Mouse (Mus musculus) c-Kit-negative CD71-positive TER-119-positive erythroid progenitor cells, embryonic 14.5 days (primary cell): Measurements from ENCODE around the gene Lcn12.

Source experiments
- DNase-seq: peaks from one replicate; pipeline ENCODE4 v3.0.0-alpha.2; 2013; ENCODE audit warnings: low read depth, low spot score

Gene Lcn12

DNA sequence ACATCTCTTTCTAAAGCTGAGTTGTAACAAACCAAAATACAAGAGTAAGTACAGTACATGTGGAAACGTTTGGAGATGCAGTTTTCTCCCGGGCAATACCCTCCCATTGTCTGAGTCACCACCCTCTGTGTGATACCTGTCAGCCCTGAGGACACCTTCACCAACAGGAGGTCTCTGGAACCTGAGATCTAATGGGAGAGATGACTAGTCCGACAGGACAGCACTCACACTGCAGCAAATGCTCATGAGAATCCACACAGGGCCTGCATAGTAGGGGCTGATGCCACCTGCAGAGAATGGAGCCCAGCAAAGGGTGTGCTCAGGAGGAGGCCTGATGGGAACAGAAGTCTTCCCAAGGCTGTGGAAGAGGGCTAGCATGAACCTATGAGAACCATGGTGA, 32.3 kb downstream of the Lcn12 start:
- DNase-seq, result no peak

DNA sequence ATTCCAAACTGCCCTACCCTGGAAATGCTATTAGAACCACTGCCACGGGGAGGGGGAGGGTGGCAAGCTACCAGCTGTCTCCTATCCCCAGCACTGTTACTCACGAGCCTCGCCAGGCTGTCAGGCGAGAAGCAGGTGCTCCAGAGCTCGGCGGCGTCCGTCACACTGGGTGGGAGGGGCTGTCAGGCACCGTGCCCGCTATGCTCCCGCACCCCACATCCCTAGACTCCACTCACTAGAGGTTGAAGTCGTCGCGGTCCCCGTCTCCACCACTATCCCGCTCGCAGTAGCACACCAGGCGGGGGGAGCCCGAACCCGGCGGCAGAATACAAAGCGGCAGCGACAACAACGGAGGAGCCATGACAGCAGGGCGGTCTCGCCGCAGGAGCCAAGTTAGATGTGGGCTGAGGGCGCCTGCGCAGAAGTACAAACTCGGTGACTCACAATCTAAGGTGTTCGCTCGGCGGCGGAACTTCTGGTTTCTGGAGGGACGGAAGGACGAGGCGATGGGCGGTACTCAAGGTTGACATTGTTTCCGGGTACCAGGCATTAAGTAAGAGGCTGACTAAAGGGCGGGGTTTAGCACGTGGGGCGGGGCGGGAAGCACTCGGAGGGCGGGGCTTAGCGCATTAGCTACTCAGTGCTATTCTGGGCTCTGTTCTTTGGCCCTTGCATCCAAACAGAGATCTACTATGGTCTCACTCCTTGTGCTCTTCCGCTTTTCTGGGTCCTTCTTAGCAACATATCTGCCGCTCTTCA, 33.0 kb downstream of the Lcn12 start, which contains the start of gene Paxx:
Paxx (minus strand) TSS at position 544 of the 759 bp plus-strand sequence.
- peak; percentile 82 for DNase-seq

DNA sequence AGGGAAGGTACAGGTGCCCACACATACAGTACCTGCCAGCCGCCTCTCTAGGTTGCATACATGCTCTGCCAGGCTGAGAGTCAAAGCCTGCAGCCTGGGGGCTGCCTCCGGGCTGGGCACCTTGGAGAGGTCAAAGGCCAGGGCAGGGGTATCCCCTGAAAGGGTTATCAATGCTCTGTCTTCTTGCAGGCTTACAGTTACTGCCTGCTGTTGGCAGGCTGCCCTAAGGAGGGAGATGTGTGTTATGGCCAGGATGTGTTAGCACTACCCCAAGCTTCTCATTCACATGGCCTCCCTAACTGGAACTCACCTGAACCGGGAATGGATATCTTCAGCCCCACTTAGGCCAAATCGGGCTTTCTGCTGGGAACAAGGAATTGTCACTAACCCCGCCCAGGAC, 33.6 kb downstream of the Lcn12 start:
- DNase-seq, result no peak

DNA sequence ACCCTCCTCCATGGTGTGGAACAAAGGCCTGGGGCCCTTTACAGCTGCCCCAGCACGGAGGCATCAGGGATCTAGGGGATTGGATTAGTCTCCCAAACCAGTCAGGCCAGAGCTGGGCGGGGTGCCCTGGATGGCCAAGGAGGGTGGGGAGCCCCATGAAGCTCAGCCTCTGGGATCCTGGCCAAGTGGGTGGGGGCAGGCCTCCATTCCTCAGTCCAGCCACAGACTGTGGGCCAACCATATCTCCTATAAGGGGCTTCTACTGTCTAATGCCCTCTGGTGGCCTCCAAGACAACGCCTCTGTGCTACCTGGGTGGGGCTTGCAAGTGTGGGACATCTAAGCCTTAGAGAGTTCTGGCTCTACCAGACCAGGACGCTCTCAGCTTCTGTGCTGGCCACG, 34.8 kb downstream of the Lcn12 start:
- DNase-seq, result no peak

DNA sequence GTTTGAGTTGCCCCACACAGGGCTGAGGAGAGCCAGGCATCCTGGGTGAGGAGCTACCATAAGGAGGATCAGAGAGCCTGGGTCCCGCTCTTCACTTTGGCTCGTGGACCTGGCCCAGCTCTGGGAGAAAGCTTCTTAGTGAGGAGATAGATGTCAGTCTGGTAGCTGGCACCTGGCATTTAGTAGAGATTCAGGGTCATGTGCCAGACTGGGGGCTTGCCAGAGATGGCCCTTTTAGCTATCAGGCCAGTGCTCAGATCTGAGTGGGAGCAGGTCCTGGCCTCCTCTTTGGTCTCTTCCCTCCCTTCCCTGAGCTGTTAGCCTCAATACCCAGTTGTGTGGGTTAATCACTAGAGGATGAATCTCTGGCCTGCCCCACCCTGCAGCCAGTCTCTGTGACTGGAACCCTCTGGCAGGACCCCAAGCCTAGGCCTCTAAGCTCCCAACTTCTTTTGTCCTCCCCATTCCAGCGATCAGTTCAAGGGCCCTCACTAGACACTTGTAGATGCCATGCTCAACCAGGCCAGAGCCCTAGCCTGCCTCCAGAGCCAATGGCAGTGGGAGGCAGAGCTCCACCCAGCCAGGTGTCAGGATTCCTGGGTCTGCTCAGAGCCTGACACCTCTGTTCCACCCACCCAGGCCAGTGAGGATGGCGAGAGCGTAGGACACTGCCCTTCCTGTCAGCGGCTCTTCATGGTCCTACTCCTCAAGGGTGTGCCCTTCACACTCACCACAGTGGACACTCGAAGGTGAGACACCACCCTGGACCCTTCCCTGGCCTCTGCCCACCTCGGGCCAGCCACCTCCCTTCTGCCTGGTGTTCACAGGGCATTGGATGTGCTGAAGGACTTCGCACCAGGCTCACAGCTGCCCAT, 36.5 kb downstream of the Lcn12 start:
- no peak for DNase-seq

DNA sequence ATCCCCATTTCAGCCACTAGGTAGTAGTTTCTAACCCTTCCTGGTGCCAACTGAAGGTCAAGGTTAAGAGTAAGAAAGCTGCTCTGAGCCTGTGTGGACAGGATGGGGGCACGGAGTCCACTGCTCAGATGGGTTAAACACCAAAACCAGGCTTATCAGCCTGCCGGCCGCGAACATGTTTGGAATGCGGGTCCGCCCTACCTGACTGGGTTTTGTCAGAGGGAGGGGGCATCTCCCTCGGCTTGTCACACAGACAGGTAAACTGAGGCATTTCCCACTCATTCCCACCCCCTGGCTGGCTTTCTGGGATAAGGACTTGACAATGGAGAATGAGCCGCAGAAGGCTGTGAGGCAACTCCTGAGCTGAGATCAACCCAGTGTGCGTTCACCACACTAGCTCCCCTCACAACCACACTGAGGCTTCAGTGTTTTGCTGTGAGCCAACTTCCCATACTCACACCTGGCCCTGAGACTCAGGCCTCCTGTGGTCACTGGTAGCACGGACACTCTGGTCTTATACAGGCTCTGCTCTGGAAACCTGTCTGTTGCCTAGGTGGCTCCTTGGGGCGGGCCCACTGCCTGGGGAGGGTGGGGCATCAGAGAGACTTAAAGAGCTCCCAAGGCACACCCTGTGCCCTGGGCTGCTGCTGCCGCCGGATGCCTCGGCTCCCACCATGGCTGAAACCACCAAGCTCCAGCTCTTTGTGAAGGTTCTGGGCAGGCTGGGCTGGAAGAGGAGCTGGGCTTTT, 37.3 kb downstream of the Lcn12 start, which contains the start of gene Clic3:
Clic3 (plus strand) TSS at position 634 of the 749 bp plus-strand sequence.
- DNase-seq, result no peak

DNA sequence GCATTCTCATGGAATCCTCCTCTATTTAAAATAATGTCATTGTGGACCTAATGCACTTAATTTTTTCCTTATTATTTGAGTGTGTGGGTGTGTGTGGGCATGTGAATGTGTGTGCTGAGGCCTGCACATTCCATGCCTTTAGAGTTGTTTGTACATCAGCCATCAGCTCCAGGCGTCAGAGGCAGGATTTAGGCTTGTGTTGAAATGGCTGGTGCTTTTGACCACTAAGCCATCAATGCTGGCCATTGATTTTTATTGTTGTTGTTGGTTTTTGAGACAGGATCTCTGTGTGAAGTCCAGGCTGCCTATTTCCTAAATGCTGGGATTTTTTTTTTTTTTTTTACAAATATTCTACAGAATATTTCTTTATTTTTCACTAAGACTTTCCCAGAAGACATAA, 40.8 kb downstream of the Lcn12 start:
- DNase-seq, result no peak

DNA sequence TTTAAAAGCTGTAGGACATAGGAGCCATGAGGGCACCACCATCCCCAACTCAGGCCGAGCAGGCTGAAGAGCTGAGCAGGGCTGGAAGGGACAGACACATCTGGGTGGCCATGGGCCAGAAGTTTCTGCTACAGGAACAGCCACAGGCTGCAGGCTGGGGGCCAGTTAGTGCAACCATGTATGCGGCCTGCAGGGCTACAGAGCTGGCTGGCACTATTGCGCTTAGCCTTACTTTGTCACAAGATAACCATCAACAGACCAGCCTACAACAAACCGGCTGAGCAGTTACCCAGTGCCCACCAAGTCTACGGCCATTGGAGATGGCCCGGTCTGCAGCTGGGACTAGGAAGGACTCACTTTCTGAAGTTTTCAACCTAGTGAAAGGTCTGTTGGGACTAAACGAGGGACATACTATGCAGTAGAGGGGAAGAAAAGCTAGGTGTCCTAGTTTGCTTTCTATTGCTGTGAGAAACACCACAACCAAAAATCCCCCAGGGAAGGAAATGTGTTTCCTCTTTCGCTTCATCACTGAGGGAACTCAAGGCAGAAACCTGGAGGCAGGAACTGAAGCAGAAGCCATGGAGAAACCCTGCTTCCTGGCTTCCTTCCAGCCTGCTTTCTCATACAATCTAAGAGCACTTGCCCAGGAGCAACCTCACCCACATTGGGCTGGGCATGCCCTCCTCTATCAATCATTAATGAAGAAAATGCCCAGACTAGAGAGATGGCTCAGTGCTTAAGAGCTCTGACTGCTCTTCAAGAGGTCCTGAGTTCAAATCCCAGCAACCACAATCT, 42.7 kb downstream of the Lcn12 start:
- no peak for DNase-seq

DNA sequence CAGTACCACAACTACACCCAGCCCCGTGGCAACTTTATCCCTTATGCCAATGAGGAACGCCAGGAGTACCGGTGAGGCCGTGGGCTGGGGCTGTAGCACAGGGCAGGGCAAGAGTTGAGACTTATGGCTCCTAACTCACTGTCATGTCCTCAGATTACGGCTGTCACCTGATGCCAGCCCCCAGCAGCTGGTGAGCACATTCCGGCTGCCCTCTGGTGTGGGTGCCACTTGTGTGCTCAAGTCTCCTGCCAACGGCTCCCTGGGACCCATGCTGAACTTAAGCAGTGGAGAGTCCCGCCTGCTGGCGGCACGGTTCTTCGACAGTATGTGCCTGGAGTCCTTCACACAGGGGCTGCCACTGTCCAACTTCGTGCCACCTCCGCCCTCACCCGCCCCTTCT, 51.0 kb downstream of the Lcn12 start:
- no peak for DNase-seq

DNA sequence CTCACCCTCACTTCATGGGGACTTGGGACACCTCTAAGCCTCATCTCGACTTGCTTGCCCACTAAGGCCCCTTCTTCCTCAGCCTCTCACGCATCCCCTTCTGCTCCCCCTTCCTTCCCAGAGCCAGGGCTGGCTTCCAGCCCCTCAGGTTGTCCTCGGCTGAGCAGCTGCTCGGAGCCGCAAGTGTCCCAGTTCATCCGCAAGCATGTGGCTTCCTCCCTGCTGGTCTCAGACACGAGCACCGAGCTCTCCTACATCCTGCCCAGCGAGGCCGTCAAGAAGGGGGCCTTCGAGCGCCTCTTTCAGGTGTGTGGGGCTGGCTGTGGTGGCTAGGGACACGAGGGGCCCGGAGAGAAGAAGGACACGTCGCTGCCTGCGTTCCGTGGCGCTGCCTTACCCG, 52.6 kb downstream of the Lcn12 start:
- no peak for DNase-seq
